Mouse (Mus musculus) ES-Bruce4 (cell line): Measurements from ENCODE around the gene Scube1.

Experiments
- CTCF ChIP-seq: IDR thresholded peaks from one replicate; pipeline ENCODE4 v1.8.1; 2011; ENCODE audit warnings: low read depth, low read length
- EP300 ChIP-seq: IDR thresholded peaks from 2 replicates; pipeline ENCODE4 v1.6.1; 2011; ENCODE audit warnings: low read depth, low read length; ENCODE audit not compliant: insufficient read depth
- POLR2A ChIP-seq: IDR thresholded peaks from one replicate; pipeline ENCODE4 v1.8.1; 2011; ENCODE audit warnings: low read length; ENCODE audit not compliant: insufficient read depth

GRCm38 (mm10) chr15:83758958-83759357 is 34.1 kb upstream of the Scube1 start:
- TF ChIP-seq EP300 (no peak), POLR2A (no peak), CTCF (no peak)
